Mouse (Mus musculus) ES-Bruce4 (cell line): ENCODE data around the gene Patj. TPM values are rescaled to one million over a fixed set of nuclear protein-coding genes. Genes with fewer than 3 reads are reported as not detected.

ENCODE experiments used
- H3K27ac ChIP-seq: 2 replicates; pipeline ENCODE4 v1.5.1; 2012; ENCODE audit warnings: low read length, inconsistent platforms; ENCODE audit not compliant: insufficient read depth
- H3K27me3 ChIP-seq: 2 replicates; pipeline ENCODE4 v1.6.1; 2012; ENCODE audit warnings: mild to moderate bottlenecking, low read length, inconsistent platforms; ENCODE audit not compliant: control insufficient read depth, poor library complexity, insufficient read depth, severe bottlenecking
- H3K36me3 ChIP-seq: 2 replicates; pipeline ENCODE4 v1.6.1; 2012; ENCODE audit warnings: inconsistent platforms, mild to moderate bottlenecking, low read length, moderate library complexity; ENCODE audit not compliant: control insufficient read depth, poor library complexity, insufficient read depth, severe bottlenecking
- H3K4me1 ChIP-seq: one replicate; pipeline ENCODE4 v1.8.1; 2011; ENCODE audit warnings: low read length; ENCODE audit not compliant: control insufficient read depth, insufficient read depth
- H3K4me3 ChIP-seq: 2 replicates; pipeline ENCODE4 v1.5.1; 2011; ENCODE audit warnings: low read depth, mild to moderate bottlenecking, low read length
- H3K9ac ChIP-seq: 2 replicates; pipeline ENCODE4 v1.6.1; 2012; ENCODE audit warnings: low read depth, mild to moderate bottlenecking, inconsistent platforms; ENCODE audit not compliant: poor library complexity, severe bottlenecking
- H3K9me3 ChIP-seq: replicated peaks from 2 replicates; pipeline ENCODE4 v1.6.1; 2012; ENCODE audit warnings: mild to moderate bottlenecking, low read length, inconsistent platforms; ENCODE audit not compliant: control insufficient read depth, poor library complexity, insufficient read depth, severe bottlenecking
- CTCF ChIP-seq: IDR thresholded peaks from one replicate; pipeline ENCODE4 v1.8.1; 2011; ENCODE audit warnings: low read depth, low read length
- EP300 ChIP-seq: IDR thresholded peaks from 2 replicates; pipeline ENCODE4 v1.6.1; 2011; ENCODE audit warnings: low read depth, low read length; ENCODE audit not compliant: insufficient read depth
- POLR2A ChIP-seq: IDR thresholded peaks from one replicate; pipeline ENCODE4 v1.8.1; 2011; ENCODE audit warnings: low read length; ENCODE audit not compliant: insufficient read depth
- polyA plus RNA-seq: library from polyadenylated mRNA; stranded (reverse); fragments of >200 nt; gene quantifications from 2 replicates; pipeline ENCODE4 v1.2.4, GENCODE M21; 2011; ENCODE audit warnings: low read depth; ENCODE audit not compliant: missing spikeins, insufficient read depth, insufficient read length

The Patj gene
- polyA plus RNA-seq, 1 experiment = 62.7 TPM

DNA sequence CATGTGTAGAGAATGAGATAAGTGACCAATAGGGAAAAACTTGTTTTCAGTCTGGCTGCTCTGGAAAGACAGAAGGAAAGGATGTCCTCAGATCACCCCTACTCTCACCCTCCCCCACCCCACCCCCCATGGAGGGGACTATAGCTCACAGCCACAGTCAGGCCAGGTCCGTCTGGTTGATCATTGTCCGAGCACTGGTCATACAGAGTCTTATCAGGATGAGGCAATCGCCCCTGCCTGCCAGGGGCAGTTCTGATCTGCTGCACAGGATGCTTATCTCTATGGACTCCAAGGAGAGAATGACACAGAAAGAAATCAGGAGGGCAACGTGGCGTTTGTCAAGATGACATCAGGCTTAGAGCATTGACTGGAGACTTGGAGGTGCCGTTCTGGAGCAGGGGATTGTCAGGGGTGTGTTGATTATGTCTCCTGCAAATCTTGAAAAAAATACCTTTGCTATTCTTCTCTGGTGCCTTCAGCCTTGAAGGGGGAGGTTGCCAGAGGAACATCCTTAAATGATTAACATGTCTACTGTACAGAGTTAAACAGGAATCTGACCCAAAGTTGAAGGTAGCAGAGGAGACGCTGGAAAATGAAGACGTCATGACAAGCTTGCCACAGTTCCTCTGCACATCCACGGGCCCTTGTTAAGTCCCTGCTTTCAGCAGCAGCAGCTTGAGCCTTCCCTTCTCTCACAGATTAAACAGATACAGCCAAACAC is 298.0 kb downstream of the Patj start:
- Histone ChIP-seq H3K9me3 (no peaks in the 10 kb centered on the region), H3K9ac (no peak overlapping the region), H3K4me1 (no peaks in the 10 kb centered on the region), H3K4me3 (no peak overlapping the region), H3K36me3 (no peaks in the 10 kb centered on the region), H3K27me3 (no peaks in the 10 kb centered on the region), H3K27ac (no peak overlapping the region)
- TF ChIP-seq EP300 (no peak), POLR2A (no peak), CTCF (no peak)

DNA sequence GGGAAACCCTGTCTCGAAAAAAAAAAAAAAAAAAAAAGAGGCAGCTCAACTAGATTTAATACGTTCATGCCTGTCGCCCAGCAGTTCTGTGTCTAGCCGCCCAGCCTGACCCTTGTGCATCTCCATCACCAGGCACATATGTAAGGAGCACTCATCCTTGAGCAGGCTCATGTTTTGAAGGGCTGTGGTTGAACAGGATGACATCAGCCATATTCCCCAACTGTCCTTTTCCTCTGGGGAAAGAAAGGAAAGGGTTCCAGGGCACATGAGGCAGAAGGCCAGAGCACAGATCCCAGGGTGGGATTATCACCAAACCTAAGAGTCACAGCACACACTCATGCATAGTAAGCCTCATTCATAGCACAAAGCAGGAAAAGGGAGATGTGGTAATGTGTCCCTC is 302.3 kb downstream of the Patj start:
- Histone ChIP-seq H3K27ac (no peak overlapping the region), H3K9ac (no peak overlapping the region), H3K9me3 (no peaks in the 10 kb centered on the region), H3K4me3 (no peak overlapping the region), H3K36me3 (no peaks in the 10 kb centered on the region), H3K27me3 (no peaks in the 10 kb centered on the region), H3K4me1 (peaks cover 1% of the 10 kb centered on the region)
- no peak for TF ChIP-seq POLR2A
- TF ChIP-seq EP300 = no peak
- no peak for TF ChIP-seq CTCF

DNA sequence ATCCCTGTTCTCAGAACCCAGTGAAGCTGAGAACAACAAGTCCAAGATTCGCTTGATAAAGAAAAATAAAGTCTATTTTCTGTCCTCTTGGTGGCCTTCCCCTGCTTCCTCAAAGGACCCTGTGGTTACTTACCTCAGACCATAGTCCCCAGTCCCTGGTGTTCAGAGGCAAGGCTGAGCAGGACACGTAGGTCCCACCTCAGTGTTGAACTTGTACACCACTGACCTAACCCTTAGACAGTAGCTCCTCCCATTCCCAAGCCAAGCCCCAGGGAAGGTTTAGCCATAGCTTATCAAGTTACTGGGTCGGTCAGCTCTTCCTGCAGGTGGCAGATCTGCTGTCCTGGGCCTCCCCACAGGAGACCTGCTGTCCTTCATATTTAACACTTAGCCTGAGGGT is 303.3 kb downstream of the Patj start:
- no peak overlapping the region for H3K4me3 ChIP-seq
- H3K4me1 ChIP-seq = peaks cover 1% of the 10 kb centered on the region
- no peaks in the 10 kb centered on the region for H3K9me3 ChIP-seq
- H3K36me3 ChIP-seq = no peaks in the 10 kb centered on the region
- TF ChIP-seq CTCF (no peak), EP300 (no peak), POLR2A (no peak)
- H3K27ac ChIP-seq = no peak overlapping the region
- H3K27me3 ChIP-seq = no peaks in the 10 kb centered on the region
- H3K9ac ChIP-seq = no peak overlapping the region

DNA sequence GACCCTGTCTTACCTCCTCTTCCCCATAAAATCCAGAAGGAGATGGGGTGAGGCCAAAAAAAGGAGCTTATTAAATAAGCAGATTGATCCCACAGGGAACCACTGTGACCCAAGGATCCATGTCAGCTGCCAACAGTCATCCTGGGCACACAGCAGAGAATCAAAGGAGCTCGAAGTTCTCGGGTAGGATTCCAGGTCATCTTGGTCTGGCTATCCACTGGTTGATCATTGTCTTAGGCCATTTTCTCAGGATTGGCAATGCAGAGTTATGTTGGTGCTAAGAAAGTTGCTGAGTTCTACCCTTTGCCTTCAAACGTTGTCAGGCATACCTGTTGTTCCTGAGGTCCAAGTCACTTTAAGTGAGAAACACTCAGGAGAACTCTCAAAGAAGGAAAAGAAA is 304.6 kb downstream of the Patj start:
- Histone ChIP-seq H3K4me1 (peaks cover 1% of the 10 kb centered on the region), H3K9ac (no peak overlapping the region), H3K27me3 (no peaks in the 10 kb centered on the region), H3K4me3 (no peak overlapping the region), H3K9me3 (no peaks in the 10 kb centered on the region), H3K36me3 (no peaks in the 10 kb centered on the region), H3K27ac (no peak overlapping the region)
- TF ChIP-seq POLR2A = no peak
- TF ChIP-seq CTCF = no peak
- no peak for TF ChIP-seq EP300

DNA sequence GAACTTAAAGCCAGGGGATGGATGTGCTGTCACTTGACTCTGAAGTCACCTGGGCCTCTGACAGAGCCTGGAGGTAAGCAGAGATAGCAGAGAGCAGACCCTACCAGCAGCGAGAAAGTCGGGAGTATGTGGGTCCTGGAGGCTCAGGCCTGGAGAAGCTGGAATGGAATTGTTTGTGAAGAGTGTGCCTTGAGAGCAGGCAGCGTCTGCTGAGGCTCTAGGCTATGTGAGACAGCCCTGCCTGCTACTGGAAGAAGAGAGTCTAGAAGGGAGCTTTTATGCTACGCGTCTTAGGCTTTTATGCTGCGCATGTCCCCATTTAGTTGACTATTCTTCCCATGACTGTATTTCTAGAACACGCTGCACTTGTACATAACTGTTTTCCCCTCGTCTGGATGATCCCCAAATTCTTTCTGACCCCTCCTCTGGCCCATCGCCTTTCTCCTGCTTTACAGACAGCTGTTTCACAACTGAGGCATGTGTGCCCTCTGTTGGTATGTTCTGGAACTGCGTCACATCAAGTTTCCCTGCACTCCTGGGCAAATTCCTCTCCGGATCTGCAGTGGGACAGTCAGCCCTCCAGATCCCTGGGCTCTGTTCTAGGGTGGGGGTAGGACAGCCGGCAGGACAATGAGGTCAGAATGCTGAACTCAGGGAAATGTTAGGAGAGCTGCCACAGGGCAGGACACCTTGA is 306.8 kb downstream of the Patj start:
- peaks cover 1% of the 10 kb centered on the region for H3K4me1 ChIP-seq
- H3K9ac ChIP-seq = no peak overlapping the region
- H3K4me3 ChIP-seq = no peak overlapping the region
- H3K27ac ChIP-seq = no peak overlapping the region
- H3K36me3 ChIP-seq = no peaks in the 10 kb centered on the region
- no peaks in the 10 kb centered on the region for H3K9me3 ChIP-seq
- H3K27me3 ChIP-seq = no peaks in the 10 kb centered on the region
- TF ChIP-seq CTCF = peak; percentile 76
- no peak for TF ChIP-seq EP300

DNA sequence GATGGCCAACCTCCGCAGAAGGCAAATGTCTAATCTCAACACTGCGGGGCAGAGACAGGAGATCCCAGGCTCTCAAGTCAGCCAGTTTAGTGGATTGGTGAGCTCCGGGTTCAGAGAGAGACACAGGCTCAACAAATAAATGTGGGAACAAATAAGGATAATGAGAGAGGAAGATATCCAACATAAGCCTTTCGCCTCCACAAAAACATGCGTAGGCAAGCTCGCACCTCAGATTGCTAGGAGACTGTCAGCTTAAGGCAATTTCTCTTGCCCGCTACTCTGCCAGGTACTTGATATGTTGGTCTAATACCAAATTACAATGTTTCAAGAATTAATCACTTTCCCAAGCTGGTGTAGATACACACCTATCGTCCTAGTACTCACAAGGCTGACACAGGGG is 315.3 kb downstream of the Patj start:
- no peak overlapping the region for H3K27ac ChIP-seq
- no peaks in the 10 kb centered on the region for H3K4me1 ChIP-seq
- no peaks in the 10 kb centered on the region for H3K27me3 ChIP-seq
- H3K4me3 ChIP-seq = no peak overlapping the region
- TF ChIP-seq CTCF (no peak), EP300 (no peak), POLR2A (no peak)
- no peak overlapping the region for H3K9ac ChIP-seq
- no peaks in the 10 kb centered on the region for H3K9me3 ChIP-seq
- H3K36me3 ChIP-seq = no peaks in the 10 kb centered on the region
